Mouse (Mus musculus): ENCODE measurements around the gene Rpl3l. TPM values are rescaled to one million over a fixed set of nuclear protein-coding genes. Genes with fewer than 3 reads are reported as not detected.

The Rpl3l gene
- total RNA-seq, 1 experiment from 2014 or later: not detected

DNA sequence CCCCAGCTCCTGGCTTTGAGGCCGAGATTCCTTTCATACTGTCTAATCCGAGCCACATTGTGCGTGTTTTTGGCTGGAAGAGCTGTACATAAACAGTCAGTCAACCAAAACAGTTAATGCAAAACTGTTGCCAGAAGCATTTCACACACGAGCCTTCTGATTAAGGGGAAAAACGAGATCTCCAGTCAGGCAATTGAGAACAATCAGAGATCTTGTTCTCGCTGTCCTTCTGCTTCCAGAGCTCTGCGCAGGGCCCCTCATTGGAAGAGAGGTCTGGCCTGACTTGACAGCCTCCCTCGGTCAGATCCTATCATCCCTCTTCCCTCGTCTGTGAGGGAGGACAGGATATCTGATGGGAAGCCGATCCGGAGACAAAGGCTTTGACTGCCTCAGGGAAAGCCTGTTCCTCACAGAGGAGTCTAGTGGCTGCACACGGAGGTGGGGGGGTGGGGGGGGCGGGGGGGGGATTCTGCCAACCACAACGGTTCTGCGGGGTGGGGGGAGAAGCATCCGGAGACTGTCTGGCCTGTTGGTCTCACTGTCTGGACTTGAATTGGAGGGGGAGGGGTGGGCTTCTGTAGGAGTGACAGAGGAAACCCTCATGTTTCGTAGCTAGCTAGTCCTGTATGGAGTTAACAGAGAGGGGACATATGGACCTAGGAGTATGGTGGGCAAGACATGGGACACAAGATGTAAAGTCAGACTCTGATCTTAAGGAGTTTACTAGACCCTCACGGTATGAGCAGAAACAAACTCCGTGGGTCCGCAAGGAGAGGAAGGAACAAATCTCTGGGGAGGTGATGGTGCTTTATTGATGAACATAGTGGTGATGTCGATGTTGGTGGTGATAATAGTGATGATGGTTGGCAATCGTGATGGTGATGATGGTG is 37.6 kb downstream of the Rpl3l start:
- no peak for ATAC-seq (replicated peaks in 1 of 2; ENCODE audit: insufficient read depth in 1 of 2, low FRiP score in 2 of 2, low TSS enrichment in 1 of 2, low read depth in 1 of 2, poor library complexity in 2 of 2, severe bottlenecking in 2 of 2)

- no peak for ATAC-seq (replicated peaks in 1 of 2; ENCODE audit: insufficient read depth in 1 of 2, low FRiP score in 2 of 2, low TSS enrichment in 1 of 2, low read depth in 1 of 2, poor library complexity in 2 of 2, severe bottlenecking in 2 of 2)
These were observed 38.8 kb downstream of the Rpl3l start for GRCm38 (mm10) chr17:24766266-24766875.

GRCm38 (mm10) chr17:24769146-24769545 is 41.5 kb downstream of the Rpl3l start:
- no peak for ATAC-seq (replicated peaks in 1 of 2; ENCODE audit: insufficient read depth in 1 of 2, low FRiP score in 2 of 2, low TSS enrichment in 1 of 2, low read depth in 1 of 2, poor library complexity in 2 of 2, severe bottlenecking in 2 of 2)

GRCm38 (mm10) chr17:24773241-24773640 is 45.6 kb downstream of the Rpl3l start:
- ATAC-seq (replicated peaks in 1 of 2; ENCODE audit: insufficient read depth in 1 of 2, low FRiP score in 2 of 2, low TSS enrichment in 1 of 2, low read depth in 1 of 2, poor library complexity in 2 of 2, severe bottlenecking in 2 of 2): no peak

GRCm38 (mm10) chr17:24775173-24775572 is 47.6 kb downstream of the Rpl3l start:
- ATAC-seq (replicated peaks in 1 of 2; ENCODE audit: insufficient read depth in 1 of 2, low FRiP score in 2 of 2, low TSS enrichment in 1 of 2, low read depth in 1 of 2, poor library complexity in 2 of 2, severe bottlenecking in 2 of 2): no peak

DNA sequence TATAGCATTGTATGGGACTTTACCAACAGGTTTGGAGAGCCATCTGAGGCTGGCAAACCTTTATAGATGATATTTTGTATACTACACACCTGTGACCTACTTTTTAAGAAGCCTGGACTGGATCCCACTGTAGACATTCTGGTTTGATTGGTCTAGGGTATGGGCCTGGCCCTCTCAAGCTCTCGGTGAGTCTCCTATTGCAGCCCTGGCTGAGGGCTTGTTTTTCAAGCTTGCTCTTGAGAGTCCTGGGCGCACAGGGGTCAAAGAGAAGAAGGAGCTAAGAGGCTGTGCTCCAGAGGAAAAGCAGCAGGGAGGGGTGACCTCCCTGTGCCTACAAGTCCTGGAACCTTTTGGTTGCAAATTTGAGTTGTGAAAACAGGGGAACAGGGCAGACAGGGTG is 49.5 kb downstream of the Rpl3l start:
- ATAC-seq (replicated peaks in 1 of 2; ENCODE audit: insufficient read depth in 1 of 2, low FRiP score in 2 of 2, low TSS enrichment in 1 of 2, low read depth in 1 of 2, poor library complexity in 2 of 2, severe bottlenecking in 2 of 2): no peak

DNA sequence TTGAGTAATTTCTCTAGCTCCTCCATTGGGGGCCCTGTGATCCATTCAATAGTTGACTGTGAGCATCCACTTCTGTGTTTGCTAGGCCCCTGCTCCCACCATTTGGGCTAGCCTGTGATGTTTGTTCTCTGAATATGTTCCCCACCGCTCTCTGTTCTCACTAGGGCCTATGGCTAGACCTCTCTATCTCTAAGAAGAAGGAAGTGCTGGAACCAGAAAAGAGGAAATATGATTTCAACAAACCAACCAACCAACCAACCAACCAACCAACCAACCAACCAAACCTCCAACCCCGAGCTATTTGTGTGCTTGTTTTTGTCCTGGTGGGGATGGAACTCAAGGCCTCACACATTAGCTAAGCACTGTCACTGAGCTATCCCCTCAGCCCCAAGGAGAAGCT is 53.2 kb downstream of the Rpl3l start:
- no peak for ATAC-seq (replicated peaks in 1 of 2; ENCODE audit: insufficient read depth in 1 of 2, low FRiP score in 2 of 2, low TSS enrichment in 1 of 2, low read depth in 1 of 2, poor library complexity in 2 of 2, severe bottlenecking in 2 of 2)

Other genes with a start within 250 kb of the Rpl3l start
- gene Mlst8, start 248.7 kb upstream of the Rpl3l start, total RNA-seq (2017): 9.2 and 31.8 TPM in 2 replicates
- not detected in 2 replicates for gene Caskin1, start 239.2 kb upstream of the Rpl3l start, total RNA-seq (2017)
- 72.9 and 85.6 TPM in 2 replicates for gene Traf7, start 199.9 kb upstream of the Rpl3l start, total RNA-seq (2017)
- gene Rab26, start 193.6 kb upstream of the Rpl3l start, total RNA-seq (2017): 1.4 TPM in 1 of 2 replicates, not detected in the other
- 13.3 and 17.9 TPM in 2 replicates for gene Pkd1, start 178.0 kb upstream of the Rpl3l start, total RNA-seq (2017)
- 25.1 and 59.3 TPM in 2 replicates for gene Tsc2, start 95.2 kb upstream of the Rpl3l start, total RNA-seq (2017)
- 11.1 and 14.5 TPM in 2 replicates for gene Nthl1, start 95.1 kb upstream of the Rpl3l start, total RNA-seq (2017)
- gene Slc9a3r2, start 77.5 kb upstream of the Rpl3l start, total RNA-seq (2017): 2.2 and 4.7 TPM in 2 replicates
- gene Npw, start 69.4 kb upstream of the Rpl3l start, total RNA-seq (2017): not detected in 2 replicates
- gene Zfp598, start 58.1 kb upstream of the Rpl3l start, total RNA-seq (2017): 19.7 and 22.8 TPM in 2 replicates
- gene Syngr3, start 37.9 kb upstream of the Rpl3l start, total RNA-seq (2017): 0.25 TPM in 1 of 2 replicates, not detected in the other
- 29.3 and 45.5 TPM in 2 replicates for gene Gfer, start 31.7 kb upstream of the Rpl3l start, total RNA-seq (2017)
- gene Noxo1, start 31.6 kb upstream of the Rpl3l start, total RNA-seq (2017): 1.2 and 2.8 TPM in 2 replicates
- 24.0 and 29.7 TPM in 2 replicates for gene Tbl3, start 20.2 kb upstream of the Rpl3l start, total RNA-seq (2017)
- not detected in 2 replicates for gene Rnf151, start 9.8 kb upstream of the Rpl3l start, total RNA-seq (2017)
- 1,140 and 1,689 TPM in 2 replicates for gene Rps2, start 9.7 kb upstream of the Rpl3l start, total RNA-seq (2017)
- 164 and 207 TPM in 2 replicates for gene Ndufb10, start 3.3 kb upstream of the Rpl3l start, total RNA-seq (2017)
- 33.6 and 69.4 TPM in 2 replicates for gene Msrb1, start 8.8 kb downstream of the Rpl3l start, total RNA-seq (2017)
- not detected in 2 replicates for gene Hs3st6, start 25.2 kb downstream of the Rpl3l start, total RNA-seq (2017)
- gene Meiob, start 76.5 kb downstream of the Rpl3l start, total RNA-seq (2017): 0.44 TPM in 1 of 2 replicates, not detected in the other
- 24.5 and 24.6 TPM in 2 replicates for gene Hagh, start 112.3 kb downstream of the Rpl3l start, total RNA-seq (2017)
- 15.0 and 19.6 TPM in 2 replicates for gene Fahd1, start 122.5 kb downstream of the Rpl3l start, total RNA-seq (2017)
- gene Igfals, start 138.2 kb downstream of the Rpl3l start, total RNA-seq (2017): not detected in 2 replicates
- gene Nubp2, start 158.5 kb downstream of the Rpl3l start, total RNA-seq (2017): 27.9 and 33.1 TPM in 2 replicates
- 6.0 and 12.9 TPM in 2 replicates for gene Spsb3, start 158.8 kb downstream of the Rpl3l start, total RNA-seq (2017)
- 13.7 and 27.3 TPM in 2 replicates for gene Eme2, start 167.3 kb downstream of the Rpl3l start, total RNA-seq (2017)
- gene Mrps34, start 167.3 kb downstream of the Rpl3l start, total RNA-seq (2017): 23.1 and 25.8 TPM in 2 replicates
- 22.5 and 44.1 TPM in 2 replicates for gene Nme3, start 168.7 kb downstream of the Rpl3l start, total RNA-seq (2017)
- gene Mapk8ip3, start 209.2 kb downstream of the Rpl3l start, total RNA-seq (2017): 32.8 and 48.7 TPM in 2 replicates
- gene Jpt2, start 232.9 kb downstream of the Rpl3l start, total RNA-seq (2017): 71.0 and 108 TPM in 2 replicates